Mouse (Mus musculus): ENCODE results near the gene Sptbn4.

Sptbn4 gene

DNA sequence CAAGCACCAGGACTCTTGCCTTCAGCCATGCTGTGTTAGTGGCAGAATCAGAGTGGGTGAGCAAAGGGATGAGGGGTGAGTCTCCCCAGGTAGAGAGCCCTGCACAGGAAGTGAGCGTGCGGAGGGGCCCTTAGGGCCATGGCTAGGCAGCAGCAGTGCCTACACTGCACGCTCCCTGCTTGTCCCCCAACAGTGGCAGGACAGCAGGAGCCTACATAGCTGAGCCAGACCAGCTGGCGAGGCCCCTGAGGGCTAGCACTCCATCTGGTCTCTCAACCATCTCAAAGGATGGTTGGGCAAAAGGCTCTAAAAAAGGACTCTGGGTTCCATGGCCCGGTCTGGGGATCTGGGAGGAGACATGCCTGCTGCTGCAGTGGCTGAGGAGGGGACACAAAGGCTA lies 63.4 kb downstream of the Sptbn4 start:
- peak; percentile 81 for DNase-seq (ENCODE audit: low read depth, low spot score)

DNA sequence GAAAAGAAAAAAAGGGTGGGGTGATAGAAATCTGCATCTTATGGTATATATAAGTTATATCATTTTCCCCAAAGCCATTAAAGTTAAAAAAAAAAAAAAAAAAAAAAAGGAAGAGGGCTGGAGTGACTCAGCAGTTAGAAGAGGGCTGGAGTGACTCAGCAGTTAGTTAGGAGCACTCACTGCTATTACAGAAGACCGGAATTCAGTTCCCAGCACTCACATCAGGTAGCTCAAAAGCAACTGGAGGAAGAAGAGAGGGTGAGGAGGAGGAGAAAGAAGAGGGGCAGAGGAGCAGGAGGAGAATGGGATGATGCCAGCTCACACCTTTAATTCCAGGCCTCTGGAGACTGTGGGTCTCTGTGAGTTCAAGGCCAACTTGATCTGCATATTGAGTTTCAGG lies 64.3 kb downstream of the Sptbn4 start:
- no peak for DNase-seq (ENCODE audit: low read depth, low spot score)

DNA sequence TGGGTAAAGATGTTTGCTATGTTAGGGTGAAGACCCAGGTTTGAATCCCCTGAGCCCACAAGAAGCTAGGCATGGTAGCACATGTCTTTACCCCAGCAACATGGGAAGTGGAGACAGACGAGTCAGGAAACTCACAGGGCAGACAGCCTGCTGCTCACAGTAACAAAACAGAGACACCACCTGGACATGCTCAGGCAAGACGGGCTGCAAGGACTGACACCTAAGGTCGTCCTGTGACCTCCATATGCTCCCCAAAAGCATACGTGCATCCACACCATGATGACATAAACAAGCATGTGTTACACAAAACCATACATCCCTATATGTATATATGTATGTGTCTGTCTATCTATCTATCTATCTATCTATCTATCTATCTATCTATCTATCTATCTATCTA lies 65.9 kb downstream of the Sptbn4 start:
- no peak for DNase-seq (ENCODE audit: low read depth, low spot score)

DNA sequence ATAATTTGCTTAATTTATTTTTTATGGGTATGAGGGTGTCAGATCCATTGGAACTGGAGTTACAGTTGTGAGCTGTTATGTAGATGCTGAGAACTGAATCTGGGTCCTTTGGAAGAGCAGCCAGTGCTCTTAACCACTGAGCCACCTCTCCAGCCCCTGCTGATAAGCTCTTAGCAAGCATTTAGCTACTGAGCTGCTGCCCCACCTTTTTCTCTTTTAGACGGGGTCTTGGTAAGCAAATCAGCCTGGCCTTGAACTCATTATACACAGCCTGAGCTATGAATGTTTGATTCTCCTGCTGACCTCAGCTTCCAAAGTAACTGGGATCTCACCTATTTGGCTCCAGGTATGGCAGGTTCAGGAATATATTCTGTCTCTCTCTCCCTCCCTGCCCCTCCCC lies 66.5 kb downstream of the Sptbn4 start:
- no peak for DNase-seq (ENCODE audit: low read depth, low spot score)

DNA sequence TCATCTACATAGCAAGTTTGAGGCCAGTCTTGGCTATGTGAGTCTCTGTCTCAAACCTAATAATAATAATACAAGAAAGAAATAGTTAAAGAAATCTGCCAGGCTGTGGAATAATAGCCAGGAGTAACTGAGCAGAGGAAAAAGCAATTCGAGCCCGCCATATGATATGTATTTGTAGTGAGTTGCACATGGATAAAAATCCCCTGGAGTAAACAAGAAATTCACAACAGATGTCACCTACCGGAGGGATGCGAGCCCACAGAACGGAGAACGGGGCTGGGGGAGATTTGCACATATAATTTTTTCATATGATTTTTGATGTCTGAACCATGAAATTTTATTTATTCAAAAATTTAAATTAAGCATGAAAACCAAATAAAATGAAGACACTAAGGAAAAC lies 67.7 kb downstream of the Sptbn4 start:
- no peak for DNase-seq (ENCODE audit: low read depth, low spot score)

DNA sequence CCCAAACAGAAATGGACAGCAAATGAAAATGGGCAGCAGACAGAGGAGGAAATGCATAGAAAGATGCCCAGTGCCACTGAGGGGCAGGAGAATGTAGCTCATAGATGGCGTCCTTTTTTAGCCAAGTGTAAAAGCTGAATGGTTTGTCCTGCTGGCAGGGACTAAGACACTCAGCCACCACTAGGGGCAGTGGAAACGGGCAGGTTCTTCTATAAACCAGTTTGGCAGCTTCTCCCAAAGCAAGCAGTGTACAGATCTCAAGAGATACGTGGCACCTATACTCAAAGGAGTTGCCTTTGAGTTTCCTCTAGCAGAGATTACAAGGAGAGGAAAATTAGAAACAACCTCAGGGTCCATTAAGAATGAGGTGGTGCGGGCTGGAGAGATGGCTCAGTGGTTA lies 69.1 kb downstream of the Sptbn4 start:
- peak; percentile 84 for DNase-seq (ENCODE audit: low read depth, low spot score)

DNA sequence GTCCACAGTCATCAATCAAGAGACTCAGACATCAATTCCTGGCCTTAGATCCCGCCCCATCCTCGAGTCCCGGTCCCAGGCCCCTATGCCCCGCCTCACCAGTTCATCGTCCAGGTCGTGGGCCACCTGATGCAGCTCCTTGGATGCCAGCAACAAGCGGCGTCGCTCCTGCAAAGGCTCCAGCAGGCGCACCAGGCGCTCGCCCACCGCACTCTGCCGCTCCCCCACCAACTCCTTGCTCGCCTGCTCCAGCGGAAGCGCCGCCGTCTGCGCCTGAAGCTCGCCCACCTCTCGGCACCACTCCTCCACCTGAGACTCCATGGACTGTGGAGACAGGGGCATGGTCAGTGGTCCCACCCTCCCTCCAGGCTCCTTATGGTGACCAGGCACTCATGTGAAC lies 72.2 kb downstream of the Sptbn4 start:
- DNase-seq (ENCODE audit: low read depth, low spot score): peak; percentile 77

DNA sequence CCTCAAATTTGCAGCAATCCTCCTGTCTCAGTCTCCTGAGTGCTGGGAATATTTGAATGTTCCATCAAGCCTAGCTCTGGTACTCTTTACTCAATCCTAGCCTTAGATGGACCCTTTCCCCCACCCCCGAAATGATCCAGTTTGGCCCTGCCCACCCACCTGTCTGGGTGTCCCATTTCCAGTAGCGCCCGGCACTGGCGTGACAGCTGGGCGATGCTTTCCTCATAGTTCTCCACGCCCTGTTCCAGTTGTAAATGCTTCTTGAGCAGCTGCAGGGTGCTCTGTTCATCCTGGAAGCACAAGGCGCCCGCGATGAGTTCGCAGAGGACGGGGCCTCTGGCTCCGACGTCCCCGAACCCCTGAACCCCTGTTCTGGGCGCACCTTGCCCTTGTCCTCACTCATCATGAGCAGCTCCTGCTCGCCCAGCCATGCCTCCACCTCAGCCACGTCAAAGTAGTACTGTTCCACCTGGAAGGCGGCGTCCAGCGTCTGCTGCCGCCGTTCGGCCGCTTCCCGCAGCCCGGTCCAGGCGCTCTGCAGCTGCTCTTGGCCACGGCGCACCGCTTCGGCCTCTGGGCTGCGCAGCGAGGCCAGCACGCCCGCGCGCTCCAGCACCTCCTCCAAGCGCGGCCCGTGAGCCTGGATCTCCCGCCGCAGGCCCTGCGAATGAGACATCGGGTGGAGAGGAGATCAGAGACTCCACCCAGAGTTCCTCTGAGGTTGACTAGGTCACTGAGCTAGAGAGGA lies 75.6 kb downstream of the Sptbn4 start:
- DNase-seq (ENCODE audit: low read depth, low spot score): no peak

DNA sequence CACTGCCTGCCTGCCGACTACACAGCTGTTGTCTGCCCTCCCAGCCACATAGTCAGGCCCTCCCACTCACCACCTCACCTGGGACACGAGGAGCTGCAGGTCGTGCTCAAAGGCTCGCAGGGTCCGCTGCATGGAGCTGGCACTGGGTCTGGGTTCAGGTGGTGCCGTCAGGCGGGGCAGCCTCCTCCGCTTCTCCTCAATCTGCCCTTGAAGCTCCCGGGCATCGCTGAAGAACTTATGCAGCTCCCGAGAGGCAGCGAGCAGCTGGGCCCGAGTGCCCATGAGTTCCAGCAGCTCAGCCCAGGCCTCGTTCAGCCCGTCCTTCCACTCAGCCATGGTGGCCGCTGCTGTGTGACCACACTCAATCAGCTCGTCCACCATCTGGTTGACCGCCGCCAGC lies 78.4 kb downstream of the Sptbn4 start:
- DNase-seq (ENCODE audit: low read depth, low spot score): no peak

DNA sequence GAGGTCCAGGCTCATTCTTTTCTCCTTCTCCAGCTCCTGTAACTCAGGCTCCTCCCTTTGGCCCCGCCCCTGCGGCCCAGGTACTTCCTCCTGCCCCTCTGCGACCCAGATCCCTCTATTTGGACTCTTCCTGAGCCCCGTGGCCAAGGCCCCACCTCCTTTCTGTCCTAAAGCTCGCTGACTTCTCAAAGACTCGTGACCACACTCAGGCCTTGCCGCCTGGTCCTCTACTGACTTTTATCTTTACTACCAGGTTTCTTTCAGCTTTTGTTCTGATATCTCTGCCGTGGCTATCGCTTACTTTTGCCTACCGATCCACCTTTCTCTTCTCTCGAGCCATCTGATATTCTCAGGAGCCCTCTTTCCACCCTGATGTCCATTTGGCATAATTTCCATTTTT lies 79.5 kb downstream of the Sptbn4 start:
- DNase-seq (ENCODE audit: low read depth, low spot score): no peak

DNA sequence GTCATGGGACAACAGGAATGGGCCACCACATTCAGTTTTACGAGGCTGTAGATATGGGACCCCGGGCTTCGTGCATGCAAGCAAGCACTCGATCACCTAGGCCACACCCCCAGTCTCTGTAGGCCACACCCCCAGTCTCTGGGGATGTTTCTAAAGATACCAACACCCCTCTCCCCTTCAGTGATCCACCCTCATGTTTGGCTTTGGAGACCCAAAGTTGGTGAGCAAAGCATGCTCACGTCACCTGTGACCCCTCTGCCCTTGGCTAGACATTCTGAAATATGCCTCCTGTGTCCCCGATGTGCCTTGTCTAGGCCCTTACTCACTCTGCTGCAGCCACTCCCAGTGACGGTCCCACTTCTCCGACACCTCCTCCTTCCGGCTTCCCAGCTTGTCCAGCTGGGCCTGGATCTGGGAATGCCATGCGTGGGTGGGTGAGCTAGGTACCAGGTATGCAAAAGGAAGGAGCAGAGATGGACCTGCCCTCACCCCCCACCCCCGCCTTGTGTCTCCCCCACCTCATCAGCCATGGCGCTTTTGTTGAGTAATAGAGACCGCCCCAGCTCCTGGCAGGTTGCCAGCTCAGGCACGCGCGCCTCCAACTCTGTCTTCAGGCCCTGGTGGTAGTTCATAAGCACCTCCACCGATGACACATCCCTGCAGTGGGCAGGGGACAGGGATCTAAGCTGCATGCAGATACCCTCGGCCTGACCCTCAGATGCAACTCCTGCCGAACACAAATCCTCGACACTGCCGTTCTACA lies 81.2 kb downstream of the Sptbn4 start:
- peak; percentile 64 for DNase-seq (ENCODE audit: low read depth, low spot score)

DNA sequence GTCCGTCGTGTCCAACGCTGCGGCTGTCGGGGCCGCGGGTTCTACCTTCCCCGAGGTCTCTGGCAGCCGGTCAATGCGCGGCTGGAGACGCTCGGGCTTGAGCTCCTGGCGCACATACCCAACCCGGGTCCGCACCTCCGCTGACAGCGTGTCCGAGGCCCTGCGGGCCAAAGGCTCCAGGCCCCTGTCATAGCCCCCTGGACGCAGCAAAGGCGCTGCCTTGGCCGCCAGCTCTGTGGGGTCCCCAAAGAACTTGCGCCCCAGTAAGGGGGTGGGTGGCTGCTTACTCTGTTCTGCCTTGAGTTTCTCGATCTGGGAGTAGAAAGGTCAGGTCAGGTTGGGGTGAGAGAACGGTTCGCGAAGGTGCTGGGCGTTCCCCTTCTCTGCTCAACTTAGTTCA lies 83.1 kb downstream of the Sptbn4 start:
- DNase-seq (ENCODE audit: low read depth, low spot score): no peak

DNA sequence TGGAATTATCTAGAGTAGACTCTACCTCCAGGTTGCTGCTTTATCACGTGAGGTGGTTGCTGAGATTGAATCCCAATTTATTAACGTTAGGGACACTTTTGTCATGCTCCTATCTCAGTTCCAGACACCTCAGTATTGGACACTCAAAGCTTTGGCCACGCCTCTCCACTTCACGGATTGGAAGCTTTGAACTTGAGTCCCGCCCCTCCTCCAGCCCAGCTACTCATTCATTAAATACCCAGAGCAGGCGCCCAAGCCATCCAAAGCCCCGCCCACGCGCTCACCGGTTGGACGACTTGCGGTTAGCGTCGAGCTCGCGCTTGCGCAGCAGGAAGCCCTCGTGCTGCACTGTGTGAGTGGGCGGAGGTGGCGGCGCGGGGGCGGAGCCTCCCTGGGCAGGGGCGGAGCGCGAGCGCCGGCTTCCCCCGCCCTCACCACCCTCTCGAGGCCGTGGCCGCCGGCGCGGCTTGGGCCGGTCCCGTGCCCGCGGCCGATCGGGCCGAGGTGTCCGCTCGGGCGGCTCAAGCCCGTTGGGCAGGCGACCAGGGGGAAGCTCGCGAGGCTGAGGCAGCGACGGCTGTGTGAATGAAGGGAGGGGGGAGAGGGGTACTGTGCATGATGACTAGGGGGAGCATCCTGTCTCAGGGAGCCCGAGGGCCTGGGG lies 86.1 kb downstream of the Sptbn4 start:
- peak; percentile 99 for DNase-seq (ENCODE audit: low read depth, low spot score)

DNA sequence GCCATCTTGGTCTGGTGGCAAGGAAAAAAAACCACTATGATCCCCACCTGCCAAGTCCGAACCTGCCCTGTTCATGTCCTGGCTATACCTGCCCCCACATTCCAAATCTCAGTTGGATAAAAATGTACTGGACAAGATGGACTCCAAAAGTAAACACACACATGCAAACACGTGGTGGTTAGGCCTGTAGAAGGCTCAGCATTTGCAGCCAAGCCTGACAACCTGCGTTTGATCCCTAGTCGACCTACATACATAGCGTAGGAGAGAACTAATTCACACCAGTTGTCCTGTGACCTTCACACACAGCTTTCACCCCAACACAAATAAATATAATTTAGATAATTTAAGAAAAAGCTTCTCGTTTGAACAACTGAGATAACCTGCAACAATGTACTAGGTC lies 86.7 kb downstream of the Sptbn4 start:
- no peak for DNase-seq (ENCODE audit: low read depth, low spot score)

DNA sequence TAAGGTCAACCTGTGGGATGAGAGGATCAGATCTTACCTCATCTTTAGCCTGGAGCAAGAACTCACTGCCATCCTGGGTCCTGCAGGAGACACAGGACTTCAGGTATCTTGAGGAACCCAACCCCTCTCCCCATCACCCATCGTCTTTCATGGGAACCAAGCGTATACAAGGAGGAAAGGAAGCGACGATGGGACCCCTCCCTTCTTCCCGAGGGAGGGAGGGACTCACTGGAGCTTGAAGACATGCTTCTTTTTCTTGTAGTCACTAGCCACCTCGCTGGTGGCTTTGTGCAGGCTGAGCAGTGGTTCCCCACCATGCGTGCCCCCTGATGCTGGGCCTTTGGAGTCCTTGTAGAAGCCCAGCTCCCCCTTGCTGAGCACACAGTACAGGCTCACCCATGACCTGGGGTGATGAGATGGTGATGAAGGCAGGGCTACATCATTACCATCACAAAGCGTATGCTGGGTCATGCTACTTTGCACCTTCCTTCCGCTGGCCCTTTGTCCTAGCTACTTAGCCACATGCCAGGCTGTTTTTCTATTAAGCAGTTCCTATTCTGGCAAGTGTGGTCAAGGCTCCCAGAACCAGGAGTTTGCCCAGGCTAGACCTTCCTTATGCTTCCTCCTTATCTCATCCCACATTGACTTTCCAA lies 87.7 kb downstream of the Sptbn4 start:
- DNase-seq (ENCODE audit: low read depth, low spot score): no peak

DNA sequence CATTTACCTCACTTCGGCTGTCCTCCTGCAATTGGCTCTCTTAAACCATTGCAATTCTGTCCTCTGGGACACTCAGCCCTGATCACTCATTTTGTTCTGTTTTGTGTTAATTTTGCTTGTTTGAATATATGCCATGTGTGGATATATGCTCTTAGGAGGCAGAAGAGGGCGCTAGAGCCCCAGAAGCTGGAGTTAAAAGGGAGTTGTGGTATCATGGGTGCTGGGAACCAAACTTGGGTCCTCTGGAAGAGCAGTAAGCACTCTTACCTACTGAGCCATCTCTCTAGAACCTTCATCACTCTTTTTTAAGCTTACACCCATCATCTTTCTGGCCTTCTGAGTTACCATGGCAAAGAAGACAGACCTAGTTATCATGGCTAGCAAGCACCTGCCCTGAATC lies 88.3 kb downstream of the Sptbn4 start:
- DNase-seq (ENCODE audit: low read depth, low spot score): no peak

DNA sequence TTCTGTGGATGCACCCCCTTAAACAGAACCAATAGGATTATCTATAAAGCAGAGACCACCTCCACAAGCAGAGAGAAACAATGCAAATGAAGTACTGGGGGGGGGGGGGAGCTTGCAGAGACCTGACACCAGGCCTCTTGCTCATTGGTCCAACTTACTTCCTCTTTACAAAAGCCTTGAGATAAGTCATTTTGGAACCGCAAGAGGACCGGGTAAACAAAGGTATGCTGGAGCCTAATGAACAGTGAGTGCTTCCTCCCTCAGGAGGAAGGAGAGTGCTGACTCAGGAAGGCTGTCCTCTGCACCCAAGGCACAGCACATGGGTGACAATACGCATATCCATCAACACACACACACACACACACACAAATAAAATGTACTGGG lies 89.9 kb downstream of the Sptbn4 start:
- DNase-seq (ENCODE audit: low read depth, low spot score): no peak

DNA sequence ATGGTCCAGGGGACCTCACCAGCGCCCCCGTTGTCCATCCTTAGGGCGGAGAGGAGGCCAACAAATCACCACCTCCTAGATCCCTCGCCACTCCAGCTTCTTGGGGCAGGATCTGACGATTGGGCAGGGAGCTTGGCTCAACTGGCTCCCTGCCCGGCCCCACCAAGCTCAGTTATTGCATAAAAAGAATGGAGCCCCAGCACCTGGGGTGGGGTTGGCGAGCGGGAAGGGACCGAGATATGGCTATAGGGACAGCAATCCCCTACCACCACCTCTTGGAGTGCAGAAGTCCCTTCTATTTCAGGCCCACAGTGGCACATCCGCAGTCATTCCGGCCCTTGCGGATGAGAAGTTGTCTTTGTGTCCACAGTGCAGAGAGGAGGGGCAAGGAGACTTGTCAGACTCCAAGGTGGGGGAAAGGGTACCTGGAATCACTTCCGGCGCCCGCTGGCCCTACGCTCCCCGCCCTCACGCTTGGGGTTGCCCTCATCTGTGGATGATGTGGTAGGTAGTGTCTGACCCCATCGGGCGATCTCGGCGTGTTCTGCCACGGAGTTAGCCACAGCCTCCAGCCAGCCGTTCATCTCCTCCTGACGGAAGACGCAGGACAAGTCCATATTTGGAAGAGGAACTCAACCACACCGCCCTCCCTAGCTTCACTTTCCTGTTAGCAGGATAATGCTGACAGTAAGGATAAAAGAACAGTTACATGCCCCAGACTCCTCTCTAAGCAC lies 90.5 kb downstream of the Sptbn4 start, which contains the start of gene Gm20479:
Gene Gm20479, minus strand, starts transcription at position 559 of the 734 bp plus-strand sequence.
- DNase-seq (ENCODE audit: low read depth, low spot score): no peak

DNA sequence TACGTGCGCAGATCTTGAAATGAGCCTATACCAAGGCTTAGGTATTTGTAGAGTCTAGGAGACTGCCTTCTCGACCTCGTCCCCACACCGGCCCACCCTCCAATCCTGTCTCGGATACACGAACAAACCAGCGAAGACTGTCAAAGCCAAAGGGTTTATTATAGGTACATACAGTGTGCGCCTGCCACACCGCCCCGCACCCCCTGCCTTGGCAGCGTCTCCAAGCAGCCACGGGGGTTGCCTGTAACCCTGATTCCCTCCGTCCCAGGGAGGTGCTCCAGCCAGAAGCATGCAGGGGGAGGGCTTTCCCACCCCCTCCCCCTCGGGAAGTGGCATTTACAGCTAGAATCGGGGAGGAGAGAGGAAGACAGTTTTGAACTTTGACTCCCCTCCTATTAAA lies 91.2 kb downstream of the Sptbn4 start:
- DNase-seq (ENCODE audit: low read depth, low spot score): no peak

DNA sequence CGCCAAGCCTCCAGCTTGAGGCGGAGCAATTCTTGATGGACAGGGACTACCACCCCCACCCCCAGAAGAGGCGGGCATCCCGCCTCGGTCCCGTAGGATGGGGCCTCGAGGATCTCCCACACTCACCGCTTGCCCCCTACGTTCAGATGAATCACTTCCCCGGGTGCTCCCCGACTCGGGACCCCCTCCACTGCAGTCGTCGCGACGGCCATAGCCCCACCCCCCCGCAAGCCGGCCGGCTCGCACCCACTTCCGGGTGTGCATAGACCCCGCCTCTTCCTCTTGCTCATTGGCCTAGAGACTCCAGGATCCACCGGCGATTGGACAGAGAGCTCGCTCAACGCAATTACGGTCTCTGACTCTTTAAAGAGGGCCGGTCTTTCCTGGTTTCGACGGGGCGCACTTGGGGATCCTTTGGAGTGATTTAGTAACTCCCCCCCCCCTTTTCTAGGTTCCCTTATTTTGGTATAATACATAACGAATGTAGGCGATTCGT lies 91.7 kb downstream of the Sptbn4 start, which contains the start of gene Shkbp1:
Gene Shkbp1, minus strand, starts transcription at position 275 of the 496 bp plus-strand sequence.
- peak; percentile 96 for DNase-seq (ENCODE audit: low read depth, low spot score)

DNA sequence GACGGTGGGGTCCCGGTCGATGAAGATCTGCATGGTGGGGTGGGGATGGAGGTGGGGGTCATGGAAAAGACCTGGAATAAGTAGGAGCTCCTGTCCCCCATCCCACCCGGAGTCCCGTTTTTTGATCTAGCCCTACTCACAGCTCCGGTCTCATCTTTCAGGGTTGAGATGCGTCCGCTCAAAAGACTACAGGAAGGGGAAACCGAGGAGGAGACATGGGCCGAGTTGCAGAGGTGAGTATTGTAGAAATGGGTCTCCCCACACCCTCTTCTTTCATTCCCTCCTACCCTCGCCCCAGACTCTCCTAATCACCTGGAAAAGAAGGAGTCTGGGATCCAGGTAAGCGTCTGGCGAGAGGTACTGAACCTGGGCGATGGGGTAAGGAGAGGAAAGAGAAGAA lies 92.2 kb downstream of the Sptbn4 start:
- DNase-seq (ENCODE audit: low read depth, low spot score): no peak
